Mouse (Mus musculus) neural tube, embryonic 13.5 days (tissue): Measurements from ENCODE around the gene Socs1. TPM values are rescaled to one million over a fixed set of nuclear protein-coding genes. Genes with fewer than 3 reads are reported as not detected.
A peak's percentile ranks its signal among the peaks of the same experiment; 100 is the strongest.

ENCODE experiments used
- ATAC-seq: fragments of 200-750 bp; cut with Nextera tagmentation; 2 replicates; pipeline ENCODE4 v1.8.0; 2017; ENCODE audit warnings: low read depth, mild to moderate bottlenecking, moderate TSS enrichment, moderate library complexity
- H3K27ac ChIP-seq: fragments of 300-500 bp; sonication (generic); replicated peaks from 2 replicates; pipeline ENCODE4 v1.5.1; 2015; ENCODE audit warnings: moderate library complexity, mild to moderate bottlenecking, inconsistent platforms
- H3K27me3 ChIP-seq: fragments of 300-500 bp; sonication (generic); 2 replicates; pipeline ENCODE4 v1.6.1; 2015; ENCODE audit warnings: mild to moderate bottlenecking, inconsistent platforms
- H3K36me3 ChIP-seq: fragments of 300-500 bp; sonication (generic); 2 replicates; pipeline ENCODE4 v1.6.1; 2015; ENCODE audit warnings: mild to moderate bottlenecking, inconsistent platforms
- H3K4me1 ChIP-seq: fragments of 300-500 bp; sonication (generic); replicated peaks from 2 replicates; pipeline ENCODE4 v1.6.1; 2015; ENCODE audit warnings: inconsistent platforms
- H3K4me2 ChIP-seq: fragments of 300-500 bp; sonication (generic); 2 replicates; pipeline ENCODE4 v1.6.1; 2015; ENCODE audit warnings: inconsistent platforms, mild to moderate bottlenecking, moderate library complexity
- H3K4me3 ChIP-seq: fragments of 300-500 bp; sonication (generic); 2 replicates; pipeline ENCODE4 v1.5.1; 2015; ENCODE audit warnings: mild to moderate bottlenecking, inconsistent platforms
- H3K9ac ChIP-seq: fragments of 300-500 bp; sonication (generic); 2 replicates; pipeline ENCODE4 v1.6.1; 2015; ENCODE audit warnings: moderate library complexity, mild to moderate bottlenecking, inconsistent platforms
- H3K9me3 ChIP-seq: fragments of 300-500 bp; sonication (generic); 2 replicates; pipeline ENCODE4 v1.6.1; 2016; ENCODE audit warnings: inconsistent platforms
- WGBS: fragments of 180-500 bp; shearing (Covaris S2); methylation state at CpG from one replicate; pipeline ENCODE4 v1.1.7; 2015; 5-methylcytosine and 5-hydroxymethylcytosine counted together
- polyA plus RNA-seq: library from polyadenylated mRNA; unstranded; fragments of >200 nt; fragmentation: Nextera tagmentation; extraction: Ambion mirVana; gene quantifications from 2 replicates; pipeline ENCODE4 v1.2.1, GENCODE M21; 2015

The Socs1 gene
- polyA plus RNA-seq, 1 experiment from 2014 or later: 3.7 TPM

DNA sequence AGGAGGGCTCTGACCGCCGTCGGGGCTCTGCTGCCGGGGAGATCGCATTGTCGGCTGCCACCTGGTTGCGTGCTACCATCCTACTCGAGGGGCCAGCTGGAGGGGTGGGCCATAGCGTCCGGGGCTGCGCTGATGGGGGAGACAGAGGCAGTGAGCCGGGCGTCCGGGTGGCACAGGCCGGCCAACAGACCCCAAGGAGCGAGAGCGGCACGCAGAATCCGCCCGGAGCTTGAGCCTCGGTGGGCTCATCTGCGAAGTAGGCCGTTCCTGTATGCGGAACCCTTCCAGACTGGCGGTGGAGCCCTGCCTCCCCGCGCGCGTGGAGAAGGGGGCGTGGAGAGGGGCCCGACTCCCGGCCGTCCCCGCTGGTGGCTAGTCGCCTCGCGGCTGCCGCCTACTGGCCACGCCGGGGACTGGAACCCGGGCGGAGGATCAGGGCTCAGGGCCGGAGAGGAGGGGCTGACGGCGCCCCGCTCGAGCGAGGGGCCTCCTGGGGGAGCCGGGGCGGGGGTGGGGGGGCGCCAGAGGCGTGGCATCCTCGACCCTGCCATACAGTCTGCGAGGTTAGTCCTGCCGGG lies 454 bp downstream of the Socs1 start:
- H3K4me2 ChIP-seq: peak overlapping the region; percentile 99
- no peaks in the 10 kb centered on the region for H3K36me3 ChIP-seq
- peak overlapping the region; percentile 89 for H3K27ac ChIP-seq
- no peaks in the 10 kb centered on the region for H3K9me3 ChIP-seq
- ATAC-seq: peak; percentile 86
- H3K27me3 ChIP-seq: peaks cover 24% of the 10 kb centered on the region
- H3K4me1 ChIP-seq: peaks cover 45% of the 10 kb centered on the region
- H3K9ac ChIP-seq: peak overlapping the region; percentile 80
- H3K4me3 ChIP-seq: peak overlapping the region; percentile 68
- under 1% methylated on average over 48 of the region's 55 CpGs for WGBS

DNA sequence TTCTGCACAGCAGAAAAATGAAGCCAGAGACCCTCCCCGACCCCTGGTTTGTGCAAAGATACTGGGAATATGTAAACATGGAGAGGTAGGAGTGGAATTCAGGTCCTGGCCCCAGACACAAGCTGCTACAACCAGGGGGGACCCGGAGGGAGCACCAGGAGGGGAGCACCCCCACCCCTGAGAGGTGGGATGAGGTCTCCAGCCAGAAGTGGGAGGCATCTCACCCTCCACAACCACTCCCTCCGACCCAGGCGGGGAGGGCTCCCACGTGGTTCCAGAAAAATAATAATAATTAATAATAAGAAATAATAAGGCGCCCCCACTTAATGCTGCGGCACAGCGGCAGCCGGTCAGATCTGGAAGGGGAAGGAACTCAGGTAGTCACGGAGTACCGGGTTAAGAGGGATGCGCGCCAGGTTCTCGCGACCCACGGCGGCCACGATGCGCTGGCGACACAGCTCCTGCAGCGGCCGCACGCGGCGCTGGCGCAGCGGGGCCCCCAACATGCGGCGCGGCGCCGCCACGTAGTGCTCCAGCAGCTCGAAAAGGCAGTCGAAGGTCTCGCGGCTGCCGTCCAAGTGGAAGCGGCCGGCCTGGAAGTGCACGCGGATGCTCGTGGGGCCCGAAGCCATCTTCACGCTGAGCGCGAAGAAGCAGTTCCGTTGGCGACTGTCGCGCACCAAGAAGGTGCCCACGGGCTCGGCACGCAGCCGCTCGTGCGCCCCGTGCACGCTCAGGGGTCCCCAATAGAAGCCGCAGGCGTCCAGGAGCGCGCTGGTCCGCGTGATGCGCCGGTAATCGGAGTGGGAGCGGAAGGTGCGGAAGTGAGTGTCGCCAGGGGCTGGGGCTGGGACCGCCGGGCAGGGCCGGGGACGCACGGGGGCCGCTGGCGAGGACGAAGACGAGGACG lies 1.2 kb downstream of the Socs1 start:
- Histone ChIP-seq H3K4me1 (peaks cover 45% of the 10 kb centered on the region), H3K36me3 (no peaks in the 10 kb centered on the region), H3K9ac (peak overlapping the region; percentile 80), H3K27me3 (peaks cover 24% of the 10 kb centered on the region), H3K9me3 (no peaks in the 10 kb centered on the region), H3K27ac (peak overlapping the region; percentile 89; the same call in 1 of the 2 replicates), H3K4me3 (peak overlapping the region; percentile 68), H3K4me2 (peak overlapping the region; percentile 99)
- 3% methylated on average over 78 of the region's 81 CpGs for WGBS
- peak; percentile 20 for ATAC-seq

DNA sequence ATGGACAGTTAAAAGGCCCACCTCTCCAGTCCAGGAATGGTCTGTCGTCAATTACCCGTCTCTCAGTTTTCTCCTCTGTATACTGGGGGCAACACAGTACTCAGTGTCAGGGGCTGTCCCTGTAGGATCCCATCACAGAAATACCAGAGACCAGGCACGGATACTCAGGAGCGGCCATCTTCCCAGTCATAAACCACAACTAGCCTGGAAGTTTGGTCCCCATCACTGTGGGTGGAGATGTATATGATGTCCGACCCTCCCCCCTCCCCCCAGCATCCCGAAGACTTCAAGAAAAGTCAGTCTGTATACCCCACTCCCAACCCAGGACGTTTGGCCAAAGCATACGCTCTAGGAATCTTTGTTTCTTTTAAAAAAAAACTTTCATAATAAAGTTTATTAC lies 1.9 kb downstream of the Socs1 start:
- H3K9ac ChIP-seq: no peak overlapping the region
- no peak for ATAC-seq
- peaks cover 45% of the 10 kb centered on the region for H3K4me1 ChIP-seq
- 55% methylated on average over 8 of the region's 8 CpGs for WGBS
- no peaks in the 10 kb centered on the region for H3K36me3 ChIP-seq
- H3K27me3 ChIP-seq: peaks cover 24% of the 10 kb centered on the region
- peak overlapping the region; percentile 99 for H3K4me2 ChIP-seq
- H3K27ac ChIP-seq: no peak overlapping the region
- peak overlapping the region; percentile 68 for H3K4me3 ChIP-seq
- no peaks in the 10 kb centered on the region for H3K9me3 ChIP-seq

DNA sequence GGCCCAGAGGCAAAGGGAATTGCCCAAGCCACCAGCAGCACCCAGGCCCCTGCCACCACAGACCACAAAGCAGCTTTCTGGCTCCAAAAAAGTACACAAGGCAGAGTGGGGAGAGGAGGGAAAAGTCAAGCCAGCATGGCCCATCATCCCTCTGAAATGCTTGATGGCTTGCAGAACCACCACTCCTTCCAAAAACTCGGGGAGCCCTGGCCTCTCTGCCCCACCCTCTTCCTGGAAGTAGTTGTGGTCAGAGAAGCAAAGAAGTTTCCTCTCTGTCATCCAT lies 2.2 kb downstream of the Socs1 start:
- Histone ChIP-seq H3K4me1 (peaks cover 45% of the 10 kb centered on the region), H3K9me3 (no peaks in the 10 kb centered on the region), H3K36me3 (no peaks in the 10 kb centered on the region), H3K4me3 (0 out of 2 replicates have a peak overlapping the region, but pooled peaks have one; percentile 68), H3K4me2 (peak overlapping the region; percentile 99), H3K27me3 (peaks cover 24% of the 10 kb centered on the region), H3K27ac (no peak overlapping the region), H3K9ac (0 out of 2 replicates have a peak overlapping the region, but pooled peaks have one; percentile 41)
- WGBS: 46% methylated on average over 1 of the region's 1 CpGs
- ATAC-seq: no peak

DNA sequence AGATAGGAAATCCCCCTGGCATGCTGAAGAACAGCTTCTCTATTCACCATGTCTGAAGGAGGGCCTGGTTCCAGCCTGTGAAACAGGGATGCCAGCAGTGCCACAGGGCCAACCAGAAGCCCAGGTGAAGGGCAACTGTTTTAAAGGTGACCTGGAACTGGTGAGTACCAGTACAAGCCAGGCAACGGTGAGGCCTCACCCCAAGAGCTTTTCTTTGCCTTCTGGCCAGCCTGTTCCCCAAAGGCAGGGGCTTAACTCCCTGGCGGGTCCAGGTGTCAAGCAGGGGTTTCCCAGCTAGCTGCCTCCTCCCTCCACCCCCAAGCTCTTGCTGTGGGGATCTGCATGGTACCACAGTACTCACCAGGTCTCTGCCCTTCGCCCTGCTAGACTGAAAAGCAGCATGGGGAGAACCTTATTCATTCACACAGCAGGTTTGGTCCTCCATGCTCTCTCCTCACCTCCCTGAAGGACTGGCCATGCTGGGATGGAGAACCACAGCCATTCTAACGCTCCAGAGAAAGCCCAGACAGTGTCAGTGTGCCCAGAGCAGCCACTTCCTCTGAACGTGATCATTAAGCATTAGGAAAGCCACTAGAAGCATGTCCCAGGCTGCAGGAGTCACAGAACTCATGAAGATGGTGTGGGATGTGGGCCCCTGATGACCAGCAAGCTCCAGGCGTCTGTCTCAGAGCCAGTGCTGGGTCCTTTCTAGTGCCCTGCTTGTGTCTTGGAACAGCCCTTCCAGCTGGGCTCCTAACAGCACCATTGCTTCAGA lies 2.8 kb downstream of the Socs1 start:
- no peak for ATAC-seq
- peaks cover 45% of the 10 kb centered on the region for H3K4me1 ChIP-seq
- no peaks in the 10 kb centered on the region for H3K36me3 ChIP-seq
- no peak overlapping the region for H3K4me3 ChIP-seq
- no peaks in the 10 kb centered on the region for H3K9me3 ChIP-seq
- peak overlapping the region; percentile 99 for H3K4me2 ChIP-seq
- H3K27me3 ChIP-seq: peaks cover 24% of the 10 kb centered on the region
- 51% methylated on average over 6 of the region's 6 CpGs for WGBS
- H3K9ac ChIP-seq: peak overlapping the region; percentile 41
- H3K27ac ChIP-seq: no peak overlapping the region

DNA sequence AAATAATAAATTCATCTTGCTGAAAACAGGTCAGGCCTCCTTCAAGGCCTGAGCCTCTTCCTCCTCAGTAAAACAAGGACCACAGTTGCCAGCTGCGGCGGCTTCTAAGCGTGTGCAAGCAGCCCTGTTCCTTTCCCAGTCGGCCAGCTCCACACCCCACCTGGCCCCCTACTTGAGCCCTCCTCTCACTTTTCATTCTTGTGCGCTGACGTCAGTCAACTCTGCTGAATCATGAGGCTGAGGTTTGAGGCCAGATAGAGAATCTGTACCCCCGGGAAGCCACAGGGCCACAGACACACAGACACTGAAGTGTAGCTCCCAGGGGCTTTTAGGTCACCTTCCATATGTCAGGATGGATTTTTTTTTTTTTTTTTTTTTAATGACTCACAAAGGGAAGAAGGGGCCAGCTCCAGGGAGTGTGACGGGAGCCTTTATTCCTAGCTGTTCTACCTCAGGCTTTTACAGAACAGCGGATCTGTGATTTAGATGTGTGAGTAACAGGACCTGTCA lies 3.4 kb downstream of the Socs1 start:
- 55% methylated on average over 9 of the region's 9 CpGs for WGBS

DNA sequence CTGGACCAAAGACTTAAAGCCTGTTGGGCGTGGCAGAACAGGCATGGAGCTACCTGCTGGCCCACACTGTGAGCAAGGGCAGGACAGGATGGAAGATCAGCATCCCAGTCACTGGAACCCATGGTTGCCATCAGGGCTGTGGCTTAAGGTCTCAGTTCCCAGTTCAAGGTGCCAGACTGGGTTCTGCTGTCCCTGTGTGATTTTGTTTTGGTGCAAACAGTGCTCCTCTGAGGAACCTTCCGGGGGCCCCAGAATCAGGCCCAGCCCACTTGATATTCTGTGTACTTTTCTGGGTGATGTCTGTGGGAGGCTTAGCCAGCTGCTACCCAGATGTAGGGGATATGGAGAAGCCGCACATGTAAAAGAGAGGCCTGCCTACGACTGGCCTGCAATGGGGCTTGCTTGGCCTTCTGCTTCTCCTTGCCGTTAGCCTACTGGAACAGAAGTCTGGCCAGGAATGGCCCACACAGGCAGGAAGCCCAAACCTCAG lies 4.7 kb downstream of the Socs1 start:
- peaks cover 24% of the 10 kb centered on the region for H3K27me3 ChIP-seq
- H3K9ac ChIP-seq: no peak overlapping the region
- H3K9me3 ChIP-seq: no peaks in the 10 kb centered on the region
- H3K27ac ChIP-seq: no peak overlapping the region
- 83% methylated on average over 5 of the region's 5 CpGs for WGBS
- no peak overlapping the region for H3K4me3 ChIP-seq
- no peak overlapping the region for H3K4me2 ChIP-seq
- no peak for ATAC-seq
- peaks cover 31% of the 10 kb centered on the region for H3K4me1 ChIP-seq
- no peaks in the 10 kb centered on the region for H3K36me3 ChIP-seq

More for the DNA sequence above, 3.4 kb downstream of the Socs1 start:
- ATAC-seq: no peak
- peaks cover 43% of the 10 kb centered on the region for H3K4me1 ChIP-seq
- no peaks in the 10 kb centered on the region for H3K9me3 ChIP-seq
- H3K27me3 ChIP-seq: peaks cover 24% of the 10 kb centered on the region
- H3K4me3 ChIP-seq: no peak overlapping the region
- no peak overlapping the region for H3K27ac ChIP-seq
- no peak overlapping the region; the same call in 1 of the 2 replicates for H3K4me2 ChIP-seq
- H3K36me3 ChIP-seq: no peaks in the 10 kb centered on the region
- peak overlapping the region; percentile 41; the same call in 1 of the 2 replicates for H3K9ac ChIP-seq

DNA sequence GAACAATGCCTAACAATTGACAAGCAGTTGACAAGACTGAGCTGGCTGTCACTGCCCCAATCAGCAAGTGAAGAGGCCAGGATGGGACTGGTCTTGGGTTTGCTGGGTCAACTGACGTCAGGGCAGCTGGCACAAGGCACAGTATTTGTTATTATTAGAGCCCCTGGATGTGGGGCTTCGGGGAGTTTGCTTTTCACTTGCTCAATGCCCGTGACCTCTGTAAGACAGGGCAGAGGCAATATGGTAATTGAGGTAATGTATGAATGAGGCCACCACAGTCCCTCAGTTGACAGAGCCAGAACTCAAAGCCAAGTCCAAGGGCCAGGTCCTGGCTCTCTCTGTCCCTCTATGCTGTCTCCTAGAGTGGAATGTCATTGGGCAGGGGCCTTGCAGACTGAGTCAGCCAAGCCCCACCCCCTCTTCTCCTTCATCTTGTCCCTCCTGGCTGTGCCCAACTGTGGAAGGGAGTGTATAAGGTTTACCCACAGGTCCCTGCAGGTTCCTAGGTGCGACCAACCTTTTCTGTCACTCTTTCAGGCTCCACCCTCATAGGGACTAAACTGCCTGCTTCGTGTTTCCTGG lies 7.7 kb downstream of the Socs1 start:
- H3K4me1 ChIP-seq: peaks cover 9% of the 10 kb centered on the region
- no peak overlapping the region for H3K27ac ChIP-seq
- H3K27me3 ChIP-seq: peaks cover 4% of the 10 kb centered on the region
- no peaks in the 10 kb centered on the region for H3K36me3 ChIP-seq
- no peak for ATAC-seq
- no peak overlapping the region for H3K9ac ChIP-seq
- no peak overlapping the region for H3K4me2 ChIP-seq
- 62% methylated on average over 5 of the region's 5 CpGs for WGBS
- no peaks in the 10 kb centered on the region for H3K9me3 ChIP-seq
- no peak overlapping the region for H3K4me3 ChIP-seq

DNA sequence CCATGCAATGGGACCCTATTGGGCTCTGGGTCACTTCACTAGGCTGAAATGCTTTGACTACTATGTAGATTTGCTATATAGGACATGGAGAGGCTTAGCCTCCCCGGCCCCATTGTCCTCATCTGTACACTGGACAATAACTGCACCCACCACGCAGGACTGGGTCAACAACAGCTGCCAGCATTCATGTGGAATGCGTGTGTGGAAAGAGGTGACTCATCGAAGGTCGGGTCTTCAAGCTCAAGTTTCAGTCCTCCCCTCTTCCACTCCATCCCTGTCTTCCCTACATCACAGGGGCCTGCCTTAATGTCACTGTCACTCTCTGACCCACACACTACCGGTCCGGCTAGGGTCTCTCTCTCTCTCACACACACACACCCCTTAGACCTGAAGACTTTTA lies 9.0 kb downstream of the Socs1 start:
- Histone ChIP-seq H3K4me1 (no peaks in the 10 kb centered on the region), H3K4me3 (no peak overlapping the region), H3K36me3 (no peaks in the 10 kb centered on the region), H3K27ac (no peak overlapping the region), H3K4me2 (no peak overlapping the region), H3K9me3 (no peaks in the 10 kb centered on the region), H3K27me3 (no peaks in the 10 kb centered on the region), H3K9ac (no peak overlapping the region)
- no peak for ATAC-seq
- WGBS: 71% methylated on average over 7 of the region's 7 CpGs

DNA sequence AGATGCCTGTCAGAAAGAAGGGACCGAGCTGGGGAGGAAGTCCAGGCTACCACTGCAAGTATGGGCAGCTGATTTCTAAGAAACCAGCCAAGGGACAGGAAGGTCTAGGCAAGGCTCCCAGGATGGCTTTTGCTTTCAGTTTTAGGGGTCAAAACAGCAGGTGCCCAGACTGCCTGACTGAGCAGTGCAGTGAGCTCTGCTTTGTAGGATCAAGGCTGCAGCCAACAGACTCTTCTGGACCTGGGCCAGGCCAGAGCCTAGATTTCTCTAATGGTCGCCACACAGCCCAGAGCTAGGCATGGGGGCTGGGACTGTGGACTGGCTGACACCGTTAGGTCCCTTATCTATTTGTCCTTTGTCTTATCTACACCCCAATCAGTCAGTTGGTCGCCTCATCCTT lies 10.6 kb downstream of the Socs1 start:
- WGBS: 84% methylated on average over 4 of the region's 4 CpGs
- Histone ChIP-seq H3K9me3 (no peaks in the 10 kb centered on the region), H3K4me1 (0 out of 2 replicates have a peak, but pooled peaks cover 3% of the 10 kb centered on the region), H3K4me2 (no peak overlapping the region), H3K9ac (no peak overlapping the region), H3K27ac (no peak overlapping the region), H3K4me3 (no peak overlapping the region), H3K36me3 (no peaks in the 10 kb centered on the region), H3K27me3 (no peaks in the 10 kb centered on the region)
- no peak for ATAC-seq

DNA sequence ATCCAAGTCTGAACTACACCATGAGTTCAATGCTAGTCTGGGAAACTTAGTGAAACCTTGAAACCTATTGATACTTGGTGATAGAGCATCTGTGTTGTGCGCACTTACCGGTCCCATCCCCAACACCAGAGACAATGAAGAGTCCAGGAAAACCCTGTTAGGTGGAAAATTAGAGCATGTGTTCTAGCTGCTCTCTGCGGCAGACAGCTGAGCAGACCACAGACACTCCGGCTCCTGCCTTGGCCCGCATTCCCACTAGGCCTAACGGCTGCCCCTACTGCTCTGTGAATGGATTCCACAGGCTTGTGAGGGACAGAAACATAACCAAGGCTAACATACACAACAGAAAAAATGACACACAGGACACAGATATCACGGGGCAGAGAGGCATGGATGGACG lies 11.8 kb downstream of the Socs1 start:
- H3K27ac ChIP-seq: no peak overlapping the region
- 0 out of 2 replicates have a peak, but pooled peaks cover 3% of the 10 kb centered on the region for H3K27me3 ChIP-seq
- no peaks in the 10 kb centered on the region for H3K9me3 ChIP-seq
- no peaks in the 10 kb centered on the region for H3K36me3 ChIP-seq
- 89% methylated on average over 8 of the region's 8 CpGs for WGBS
- no peak overlapping the region for H3K9ac ChIP-seq
- no peak for ATAC-seq
- 0 out of 2 replicates have a peak, but pooled peaks cover 5% of the 10 kb centered on the region for H3K4me1 ChIP-seq
- H3K4me3 ChIP-seq: no peak overlapping the region
- no peak overlapping the region for H3K4me2 ChIP-seq
